Mouse (Mus musculus) MEL (cell line): ENCODE results near the gene Sult2a3. TPM values are rescaled to one million over a fixed set of nuclear protein-coding genes. Genes with fewer than 3 reads are reported as not detected.
"Not testable (repeated sequence)": the region's sequence is repeated elsewhere in the genome, so short reads cannot be mapped to it uniquely, and the experiment has no call there.

Experiments used
- DNase-seq: peaks from one replicate; pipeline ENCODE4 v3.0.0; 2011; ENCODE audit warnings: low read depth, low spot score
- H3K27ac ChIP-seq: 2 replicates; pipeline ENCODE4 v1.5.1; 2012; ENCODE audit warnings: low read depth, mild to moderate bottlenecking, control low read depth, low read length, moderate library complexity; ENCODE audit not compliant: control insufficient read depth
- H3K27me3 ChIP-seq, 2 experiments: fragments of 150-350 bp in 1 of 2; sonication (generic) in 1 of 2; 2 replicates each; pipeline ENCODE4 v1.6.1; 2012; ENCODE audit warnings: low read length in 2 of 2, mild to moderate bottlenecking in 2 of 2, improper control_type of control experiment in 1 of 2, moderate library complexity in 1 of 2; ENCODE audit not compliant: insufficient read depth in 2 of 2, control insufficient read depth in 1 of 2
- H3K36me3 ChIP-seq, 2 experiments: 2 replicates each; pipeline ENCODE4 v1.6.1; 2012 to 2014; ENCODE audit warnings: low read length in 2 of 2, improper control_type of control experiment in 1 of 2, inconsistent platforms in 1 of 2, mild to moderate bottlenecking in 1 of 2; ENCODE audit not compliant: insufficient read depth in 2 of 2, control insufficient read depth in 1 of 2
- H3K4me1 ChIP-seq, 2 experiments: fragments of 150-350 bp in 1 of 2; sonication (generic) in 1 of 2; 2 replicates each; pipeline ENCODE4 v1.6.1; 2012; ENCODE audit warnings: low read length in 2 of 2, improper control_type of control experiment in 1 of 2, mild to moderate bottlenecking in 1 of 2; ENCODE audit not compliant: insufficient read depth in 2 of 2, control insufficient read depth in 1 of 2
- H3K4me3 ChIP-seq, 2 experiments: fragments of 150-350 bp in 1 of 2; sonication (generic) in 1 of 2; 2 replicates each; pipeline ENCODE4 v1.5.1; 2012; ENCODE audit warnings: low read depth in 2 of 2, low read length in 2 of 2, mild to moderate bottlenecking in 2 of 2, moderate library complexity in 2 of 2, control low read depth in 1 of 2, improper control_type of control experiment in 1 of 2; ENCODE audit not compliant: control insufficient read depth in 1 of 2, insufficient read depth in 1 of 2
- H3K79me2 ChIP-seq: 2 replicates; pipeline ENCODE4 v1.6.1; 2012; ENCODE audit warnings: mild to moderate bottlenecking, low read length, moderate library complexity; ENCODE audit not compliant: control insufficient read depth, poor library complexity, insufficient read depth
- H3K9ac ChIP-seq: 2 replicates; pipeline ENCODE4 v1.6.1; 2012; ENCODE audit warnings: low read depth, mild to moderate bottlenecking, control low read depth, low read length, moderate library complexity; ENCODE audit not compliant: control insufficient read depth, poor library complexity, severe bottlenecking
- H3K9me3 ChIP-seq: fragments of 150-350 bp; sonication (generic); replicated peaks from 2 replicates; pipeline ENCODE4 v1.6.1; 2012; ENCODE audit warnings: mild to moderate bottlenecking, low read length, improper control_type of control experiment, moderate library complexity; ENCODE audit not compliant: insufficient read depth
- polyA plus RNA-seq, 2 experiments: library from polyadenylated mRNA; stranded (reverse) in 1 of 2; unstranded in 1 of 2; fragments of >175 nt in 1 of 2; fragments of >200 nt in 1 of 2; gene quantifications; 2 replicates each; pipeline versions ENCODE4 v1.2.1 to v1.2.4; 2012; ENCODE audit warnings: low replicate concordance in 2 of 2, low read depth in 1 of 2; ENCODE audit not compliant: insufficient read length in 2 of 2, insufficient read depth in 1 of 2, missing spikeins in 1 of 2
- total RNA-seq: library from RNA; depleted of rRNA; stranded (reverse); fragments of 300-350 nt; gene quantifications from 2 replicates; pipeline ENCODE4 v1.2.3, GENCODE M21; 2012; rRNA removed

The Sult2a3 gene
- total and polyA plus RNA-seq, 3 experiments = not detected

DNA sequence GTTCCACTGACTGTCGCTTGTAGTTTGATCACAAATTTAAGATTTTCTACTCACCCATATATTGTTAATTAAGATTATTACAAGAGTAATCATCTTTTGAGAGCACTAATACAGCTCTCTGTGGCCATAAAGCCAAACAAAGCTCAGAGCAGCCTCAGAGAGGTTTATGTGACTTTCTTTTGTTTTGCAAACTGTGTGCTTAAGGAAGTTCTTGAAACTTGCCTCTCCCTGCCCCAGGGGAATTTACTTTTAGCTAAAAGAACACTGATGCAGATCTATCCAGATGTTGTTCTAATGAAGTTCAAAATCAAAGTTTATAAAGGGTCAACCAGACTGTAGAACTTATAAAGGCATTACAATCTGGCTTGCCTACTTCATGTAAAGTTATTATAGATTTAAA lies 75.0 kb downstream of the Sult2a3 start:
- H3K9ac ChIP-seq, H3K36me3 ChIP-seq, H3K4me1 ChIP-seq, H3K27me3 ChIP-seq, H3K79me2 ChIP-seq, DNase-seq, H3K4me3 ChIP-seq, H3K9me3 ChIP-seq, H3K27ac ChIP-seq: not testable (repeated sequence)

DNA sequence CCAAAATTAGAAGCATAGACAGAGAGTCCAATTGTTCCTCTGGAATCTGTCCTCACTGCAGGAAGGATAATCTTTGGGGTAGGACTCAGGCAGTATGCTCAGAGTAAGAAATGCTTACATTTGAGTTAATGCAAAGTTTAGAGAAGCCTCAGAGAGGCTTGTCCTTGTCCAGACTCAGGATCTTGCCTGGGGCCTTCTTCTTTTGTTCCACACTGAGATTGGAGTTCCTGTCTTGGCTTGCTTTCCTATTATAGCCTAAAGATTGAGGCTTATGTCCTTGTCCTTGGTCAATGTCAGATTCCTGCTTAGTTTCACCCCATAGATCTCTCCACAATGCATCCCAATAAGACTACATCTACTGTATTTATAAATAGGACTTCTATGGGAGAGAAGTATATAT lies 92.0 kb downstream of the Sult2a3 start:
- not testable (repeated sequence) for H3K27ac ChIP-seq, H3K4me3 ChIP-seq, H3K79me2 ChIP-seq, DNase-seq, H3K4me1 ChIP-seq, H3K9ac ChIP-seq, H3K36me3 ChIP-seq, H3K27me3 ChIP-seq, H3K9me3 ChIP-seq

Other genes starting within 250 kb of the Sult2a3 start
- not detected in 2 replicates for gene Sult2a4, start 133.4 kb downstream of the Sult2a3 start, total RNA-seq
- not detected for gene Sult2a4, start 133.4 kb downstream of the Sult2a3 start, polyA plus RNA-seq
- not detected in 2 replicates for gene Sult2a6, start 131.8 kb upstream of the Sult2a3 start, total RNA-seq
- not detected for gene Sult2a6, start 131.8 kb upstream of the Sult2a3 start, polyA plus RNA-seq
- gene Obox8, start 210.5 kb upstream of the Sult2a3 start, total RNA-seq = not detected in 2 replicates
- gene Obox8, start 210.5 kb upstream of the Sult2a3 start, polyA plus RNA-seq = not detected